ENCODE assay signal across 15 mouse cellular contexts in the genomic region with DNA sequence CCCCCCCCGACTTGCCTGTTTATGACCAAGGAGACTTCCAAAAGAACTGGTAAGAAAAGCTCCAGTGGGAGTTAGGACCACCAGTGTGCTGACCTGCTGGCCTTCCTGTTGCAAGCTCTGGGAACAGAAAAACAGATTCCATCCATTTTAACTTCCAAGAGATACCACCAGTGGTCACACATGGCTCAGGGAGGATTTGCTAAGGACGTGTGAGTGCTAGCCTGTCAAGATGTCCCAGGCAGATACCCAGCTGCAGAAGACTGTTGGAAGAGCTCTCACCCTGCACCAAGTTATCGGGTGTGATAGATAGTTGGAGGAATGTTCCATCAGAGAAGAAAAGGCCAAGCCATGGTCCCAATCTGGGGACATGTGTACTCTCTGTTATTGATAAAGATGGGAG.
"Had no signal": no experiment of that assay in that cellular context is flagged by ENCODE, and none has a peak within 500 bp of the region (broad histone marks: within the 10 kb centered on the region; RNA-seq: fewer than 3 reads in every experiment).

No protein-coding gene starts in this region.

- H3K4me3 ChIP-seq: limb, embryonic 12.5 days; limb, embryonic 15.5 days had no signal

- H3K4me2 ChIP-seq: limb, embryonic 12.5 days; limb, embryonic 15.5 days; liver, embryonic 11.5 days; midbrain, embryonic 11.5 days had no signal

- H3K27me3 ChIP-seq: limb, embryonic 12.5 days; limb, embryonic 15.5 days had no signal

- H3K9me3 ChIP-seq: limb, embryonic 12.5 days; limb, embryonic 15.5 days had no signal

- H3K9ac ChIP-seq: limb, embryonic 12.5 days; limb, embryonic 15.5 days; liver, embryonic 14.5 days; liver, postnatal 0 days had no signal

- H3K27ac ChIP-seq: limb, embryonic 12.5 days; limb, embryonic 15.5 days; liver, embryonic 14.5 days had no signal

- H3K4me1 ChIP-seq: limb, embryonic 12.5 days had no signal

- DNase-seq: kidney, adult 18-20 months; kidney, adult 9 months; kidney, postnatal 14 days; kidney, postnatal 4 days; left cerebral cortex, postnatal 4 days; liver, postnatal 0 days; lung, postnatal 36 days; midbrain, embryonic 14.5 days; thymus, adult 18-20 months; thymus, postnatal 36 days had no signal

- ATAC-seq: liver, postnatal 0 days had no signal
